Comparison of ENCODE assay signal across 1 mouse cellular context in genomic region chr1:36270666-36271065, GRCm38 (mm10).
TF ChIP-seq lines count a peak whose summit lies in the region.

No protein-coding gene starts in this region.

TF ChIP-seq in MEL, 35 proteins besides CTCF, POLR2A, EP300 and RAD21 (continued from another document):
- TF ChIP-seq JUND (IDR thresholded peaks at IDR 0.05; ENCODE audit: low read depth, low read length) (no peak), SIN3A (IDR thresholded peaks at IDR 0.05; ENCODE audit: low read length) (0 out of 2 replicates have a peak, but pooled peaks have one; percentile 32), MYB (IDR thresholded peaks at IDR 0.05; ENCODE audit: low read depth, low read length) (no peak), POLR2AphosphoS5 (IDR thresholded peaks at IDR 0.05; ENCODE audit: borderline replicate concordance, low read depth, low read length) (no peak), TAL1 (IDR thresholded peaks at IDR 0.05; ENCODE audit: low read length) (no peak), RCOR1 (IDR thresholded peaks at IDR 0.05; ENCODE audit: low read depth, low read length) (no peak), ZKSCAN1 (IDR thresholded peaks at IDR 0.05; ENCODE audit: low read depth, low read length) (no peak), UBTF (IDR thresholded peaks at IDR 0.05; ENCODE audit: borderline replicate concordance, insufficient read depth, low read depth, low read length) (no peak), CHD2 (IDR thresholded peaks at IDR 0.05; ENCODE audit: low read length) (peak; percentile 58), ELF1 (IDR thresholded peaks at IDR 0.05; ENCODE audit: low read depth, low read length) (peak; percentile 36; the same call in 1 of the 2 replicates), MEF2A (IDR thresholded peaks at IDR 0.05; ENCODE audit: extremely low read depth, insufficient replicate concordance, low read depth, low read length, poor library complexity, severe bottlenecking) (no peak), ETS1 (IDR thresholded peaks at IDR 0.05; ENCODE audit: low read depth, low read length) (peak; percentile 56)
